Mouse (Mus musculus) midbrain, postnatal 0 days (tissue): ENCODE measurements around the gene Mphosph8. TPM values are rescaled to one million over a fixed set of nuclear protein-coding genes. Genes with fewer than 3 reads are reported as not detected.
A peak's percentile ranks its signal among the peaks of the same experiment; 100 is the strongest.

Source experiments
- ATAC-seq: fragments of 200-750 bp; cut with Nextera tagmentation; 2 replicates; pipeline ENCODE4 v1.8.0; 2017; ENCODE audit warnings: moderate number of reproducible peaks, mild to moderate bottlenecking, moderate TSS enrichment, moderate library complexity; ENCODE audit not compliant: low FRiP score
- DNase-seq: peaks from one replicate; pipeline ENCODE4 v3.0.0-alpha.2; 2015; ENCODE audit warnings: low spot score
- H3K27ac ChIP-seq: fragments of 300-500 bp; sonication (generic); 2 replicates; pipeline ENCODE4 v1.5.1; 2014; ENCODE audit warnings: low read depth, mild to moderate bottlenecking, low read length, mixed read lengths
- H3K27me3 ChIP-seq: fragments of 300-500 bp; sonication (generic); 2 replicates; pipeline ENCODE4 v1.6.1; 2014; ENCODE audit warnings: low read length, control low read depth, mixed read lengths; ENCODE audit not compliant: insufficient read depth
- H3K36me3 ChIP-seq: fragments of 300-500 bp; sonication (generic); 2 replicates; pipeline ENCODE4 v1.6.1; 2014; ENCODE audit warnings: low read length, control low read depth, mixed read lengths; ENCODE audit not compliant: insufficient read depth
- H3K4me1 ChIP-seq: fragments of 300-500 bp; sonication (generic); 2 replicates; pipeline ENCODE4 v1.6.1; 2014; ENCODE audit warnings: mild to moderate bottlenecking, control low read depth, antibody characterized with exemption, low read length, mixed read lengths; ENCODE audit not compliant: insufficient read depth
- H3K4me2 ChIP-seq: fragments of 300-500 bp; sonication (generic); 2 replicates; pipeline ENCODE4 v1.6.1; 2014; ENCODE audit warnings: low read depth, mild to moderate bottlenecking, low read length, mixed read lengths; ENCODE audit not compliant: poor library complexity, severe bottlenecking
- H3K4me3 ChIP-seq: fragments of 300-500 bp; sonication (generic); 2 replicates; pipeline ENCODE4 v1.5.1; 2014; ENCODE audit warnings: low read depth, mild to moderate bottlenecking, low read length, moderate library complexity
- H3K9ac ChIP-seq: fragments of 300-500 bp; sonication (generic); replicated peaks from 2 replicates; pipeline ENCODE4 v1.6.1; 2014; ENCODE audit warnings: mild to moderate bottlenecking, low read length, moderate library complexity, mixed read lengths; ENCODE audit not compliant: poor library complexity, severe bottlenecking
- H3K9me3 ChIP-seq: fragments of 300-500 bp; sonication (generic); 2 replicates; pipeline ENCODE4 v1.6.1; 2016; ENCODE audit warnings: low read length, control low read depth
- CTCF ChIP-seq: IDR thresholded peaks from 2 replicates; pipeline ENCODE4 v1.5.1; 2016; ENCODE audit warnings: antibody characterized with exemption, mild to moderate bottlenecking
- WGBS: fragments of 180-500 bp; shearing (Covaris S2); extraction: QIAGEN DNeasy Blood & Tissue Kit; methylation state at CpG from one replicate; pipeline ENCODE4 v1.1.7; 2014; 5-methylcytosine and 5-hydroxymethylcytosine counted together
- polyA plus RNA-seq: library from polyadenylated mRNA; unstranded; fragments of >200 nt; fragmentation: Nextera tagmentation; extraction: Ambion mirVana; gene quantifications from 2 replicates; pipeline ENCODE4 v1.2.1, GENCODE M21; 2015
- total RNA-seq: library from RNA; depleted of rRNA; stranded (reverse); fragments of >200 nt; gene quantifications from 2 replicates; pipeline ENCODE4 v1.2.3, GENCODE M21; 2014; rRNA removed

Mphosph8 gene
- total RNA-seq (12.2 and 25.5 TPM in 2 replicates), polyA plus RNA-seq (36.2 and 38.7 TPM in 2 replicates)

DNA sequence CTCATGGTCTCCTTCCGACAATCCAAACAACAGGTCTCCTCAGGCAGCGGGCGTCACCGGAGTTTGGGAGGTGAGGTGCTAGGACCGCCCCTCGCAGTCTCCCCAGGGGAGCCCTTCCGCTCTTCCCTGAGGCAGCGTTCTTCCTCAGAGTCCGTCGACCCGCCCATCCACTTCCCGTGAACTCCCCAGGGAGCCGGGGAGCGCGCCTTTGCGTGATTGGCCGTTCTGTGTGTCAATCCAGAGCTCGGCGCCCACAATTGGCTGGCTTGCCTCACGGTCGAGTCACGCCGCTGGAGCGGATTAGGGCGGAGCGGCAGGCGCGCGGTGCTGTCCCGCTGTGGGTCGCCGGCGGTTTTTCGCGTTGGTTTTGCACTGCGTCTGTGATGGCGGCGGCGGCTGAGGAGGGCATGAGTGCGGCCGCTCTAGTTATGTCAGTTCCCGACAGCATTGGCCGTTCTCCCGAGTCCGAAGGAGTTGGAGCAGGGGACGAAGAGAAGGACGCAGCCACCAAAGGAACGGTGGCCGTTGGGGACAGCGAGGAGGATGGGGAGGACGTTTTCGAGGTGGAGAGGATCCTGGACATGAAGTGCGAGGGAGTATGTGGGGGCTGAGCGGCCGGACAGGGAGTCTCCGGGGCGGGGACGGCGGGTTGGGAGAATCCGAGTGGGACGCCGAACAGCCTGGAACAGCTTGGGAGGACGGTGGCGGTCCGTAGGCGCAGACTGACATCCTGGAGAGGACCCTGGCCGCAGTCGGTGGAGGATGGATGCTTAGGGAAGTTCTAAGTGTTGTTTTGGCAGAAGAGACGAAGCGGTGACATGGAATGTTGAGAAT is at the start of gene Mphosph8:
Mphosph8 (plus strand) TSS at position 280 of the 834 bp plus-strand sequence.
- Histone ChIP-seq H3K4me1 (peaks cover 9% of the 10 kb centered on the region; the same call in 1 of the 2 replicates), H3K4me2 (peak within 1 kb of the TSS; percentile 79), H3K9me3 (no peaks in the 10 kb centered on the region), H3K27me3 (no peaks in the 10 kb centered on the region), H3K4me3 (peak within 1 kb of the TSS; percentile 87), H3K9ac (peak within 1 kb of the TSS; percentile 79), H3K27ac (peak within 1 kb of the TSS; percentile 89), H3K36me3 (peaks cover 5% of the 10 kb centered on the region; the same call in 1 of the 2 replicates)
- ATAC-seq (peak; percentile 99), DNase-seq (peak; percentile 99)
- WGBS = under 1% methylated on average over 70 of the region's 70 CpGs
- TF ChIP-seq CTCF = no peak

DNA sequence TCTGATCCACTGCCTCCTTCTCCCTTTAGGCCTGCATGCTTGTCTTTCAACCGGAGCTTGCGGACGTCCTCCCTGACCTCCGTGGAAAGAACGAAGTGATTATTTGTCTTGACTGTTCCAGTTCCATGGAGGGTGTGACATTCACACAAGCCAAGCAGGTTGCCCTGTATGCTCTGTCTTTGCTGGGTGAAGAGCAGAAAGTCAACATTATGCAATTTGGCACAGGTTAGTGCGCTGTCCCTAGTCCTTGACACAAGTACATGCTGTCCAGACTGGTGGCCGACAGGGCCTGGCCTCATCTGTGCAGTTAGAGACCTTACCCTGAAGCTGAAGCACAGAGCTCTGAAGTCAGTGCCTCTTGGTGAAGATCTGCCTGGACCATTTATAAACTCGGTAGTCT is 47.6 kb upstream of the Mphosph8 start:
- DNase-seq (no peak), ATAC-seq (no peak)
- H3K4me3 ChIP-seq = no peak overlapping the region
- WGBS = 91% methylated on average over 8 of the region's 8 CpGs
- H3K9me3 ChIP-seq = no peaks in the 10 kb centered on the region
- H3K4me2 ChIP-seq = no peak overlapping the region
- H3K27ac ChIP-seq = no peak overlapping the region
- H3K27me3 ChIP-seq = no peaks in the 10 kb centered on the region
- no peak overlapping the region for H3K9ac ChIP-seq
- no peak for TF ChIP-seq CTCF
- H3K36me3 ChIP-seq = no peaks in the 10 kb centered on the region
- H3K4me1 ChIP-seq = no peaks in the 10 kb centered on the region

DNA sequence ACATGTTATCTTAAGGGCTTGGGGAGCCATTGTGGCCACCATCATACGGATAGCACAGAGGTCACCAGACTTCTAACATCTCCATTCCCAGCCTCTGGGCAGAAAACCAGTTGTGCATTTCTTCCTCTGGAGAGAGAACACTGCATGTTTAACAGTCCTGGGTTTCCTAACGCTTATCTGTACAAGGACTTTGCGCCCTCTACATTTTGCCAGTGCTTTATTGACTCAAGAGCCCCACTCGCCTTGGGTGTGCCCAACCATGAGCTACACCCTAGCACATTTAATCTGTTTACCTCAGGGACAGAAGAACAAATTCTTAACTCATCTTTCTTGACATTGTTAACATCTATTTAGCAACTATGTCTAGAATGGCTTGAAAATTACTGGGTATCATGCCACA is 41.8 kb upstream of the Mphosph8 start:
- no peak for TF ChIP-seq CTCF
- H3K4me2 ChIP-seq = no peak overlapping the region
- no peak overlapping the region for H3K9ac ChIP-seq
- WGBS = 91% methylated on average over 4 of the region's 4 CpGs
- no peak for ATAC-seq
- H3K4me3 ChIP-seq = no peak overlapping the region
- no peaks in the 10 kb centered on the region for H3K27me3 ChIP-seq
- no peaks in the 10 kb centered on the region for H3K36me3 ChIP-seq
- no peaks in the 10 kb centered on the region for H3K9me3 ChIP-seq
- no peak for DNase-seq
- no peak overlapping the region for H3K27ac ChIP-seq
- H3K4me1 ChIP-seq = no peaks in the 10 kb centered on the region

DNA sequence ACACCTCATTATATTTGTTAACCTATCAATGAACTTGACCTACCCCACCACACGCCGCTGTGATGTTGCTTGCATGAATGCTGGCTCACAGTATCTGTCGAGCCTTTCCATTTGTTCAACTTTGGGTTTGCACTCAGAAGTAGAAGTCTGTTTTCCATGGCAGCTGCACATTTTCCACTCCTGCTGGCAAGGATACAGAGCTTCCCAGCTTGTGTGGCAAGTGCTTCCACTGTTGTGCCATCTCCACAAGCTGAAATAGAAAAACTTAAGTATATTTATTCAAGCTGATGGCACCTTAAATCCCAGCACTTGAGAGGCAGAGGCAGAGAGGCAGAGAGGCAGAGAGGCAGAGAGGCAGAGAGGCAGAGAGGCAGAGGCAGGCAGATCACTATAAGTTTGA is 39.7 kb upstream of the Mphosph8 start:
- H3K4me3 ChIP-seq = no peak overlapping the region
- ATAC-seq = no peak
- H3K9ac ChIP-seq = no peak overlapping the region
- no peak for TF ChIP-seq CTCF
- no peak for DNase-seq
- WGBS = 92% methylated on average over 3 of the region's 3 CpGs
- H3K27ac ChIP-seq = no peak overlapping the region
- no peaks in the 10 kb centered on the region for H3K4me1 ChIP-seq
- H3K4me2 ChIP-seq = no peak overlapping the region
- no peaks in the 10 kb centered on the region for H3K9me3 ChIP-seq
- no peaks in the 10 kb centered on the region for H3K36me3 ChIP-seq
- H3K27me3 ChIP-seq = no peaks in the 10 kb centered on the region

DNA sequence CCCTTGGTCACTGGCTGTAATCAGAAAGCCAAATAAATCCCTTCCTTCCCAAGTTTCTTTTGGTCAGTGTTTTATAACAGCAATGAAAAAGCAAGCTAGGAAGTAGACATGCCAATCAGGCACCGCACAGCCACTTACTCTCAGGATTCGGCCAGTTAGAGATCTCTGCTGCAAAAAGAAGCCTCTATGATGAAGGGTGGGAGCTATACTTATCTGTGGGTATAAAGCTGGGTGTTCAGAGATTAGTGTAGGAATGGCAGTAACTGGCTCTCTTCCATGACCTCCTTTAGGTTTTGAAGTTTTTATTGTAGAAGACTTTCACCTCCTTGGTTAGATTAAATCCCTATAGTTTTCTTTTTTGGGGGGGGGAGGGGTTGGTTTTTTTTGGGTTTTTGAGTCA is 36.9 kb upstream of the Mphosph8 start:
- no peaks in the 10 kb centered on the region for H3K4me1 ChIP-seq
- no peak for TF ChIP-seq CTCF
- no peaks in the 10 kb centered on the region for H3K27me3 ChIP-seq
- no peak overlapping the region for H3K9ac ChIP-seq
- H3K9me3 ChIP-seq = no peaks in the 10 kb centered on the region
- 90% methylated on average over 2 of the region's 2 CpGs for WGBS
- H3K36me3 ChIP-seq = no peaks in the 10 kb centered on the region
- no peak overlapping the region for H3K4me2 ChIP-seq
- ATAC-seq = no peak
- DNase-seq = no peak
- no peak overlapping the region for H3K4me3 ChIP-seq
- no peak overlapping the region for H3K27ac ChIP-seq

DNA sequence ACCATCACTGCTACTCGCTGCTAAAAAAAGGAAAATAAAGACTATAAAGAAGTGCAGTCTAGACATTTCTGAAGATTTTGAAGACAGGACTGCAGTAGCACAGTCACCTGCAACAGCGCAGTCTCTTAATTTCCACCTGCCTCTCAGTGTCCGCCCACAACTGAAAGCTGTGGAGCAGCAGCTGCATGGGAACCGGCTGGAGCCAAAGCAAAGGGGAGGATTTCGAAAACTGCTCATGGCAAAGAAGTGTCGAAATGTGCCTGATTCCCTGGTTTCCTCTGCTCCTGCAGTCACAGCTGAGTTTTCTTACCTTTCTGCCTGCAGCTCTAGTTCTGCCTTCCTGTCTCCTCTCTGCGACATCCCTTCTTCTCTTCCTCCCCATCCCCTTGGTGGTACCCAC is 20.8 kb upstream of the Mphosph8 start:
- TF ChIP-seq CTCF = no peak
- H3K4me2 ChIP-seq = no peak overlapping the region
- H3K27me3 ChIP-seq = no peaks in the 10 kb centered on the region
- DNase-seq (no peak), ATAC-seq (no peak)
- H3K4me3 ChIP-seq = no peak overlapping the region
- H3K4me1 ChIP-seq = no peaks in the 10 kb centered on the region
- no peak overlapping the region for H3K27ac ChIP-seq
- WGBS = 69% methylated on average over 7 of the region's 7 CpGs
- H3K9me3 ChIP-seq = no peaks in the 10 kb centered on the region
- H3K9ac ChIP-seq = no peak overlapping the region
- no peaks in the 10 kb centered on the region for H3K36me3 ChIP-seq
